Mouse (Mus musculus) olfactory bulb, adult 2 months (tissue): ENCODE results near the gene Oas2.

Experiments used
- CTCF ChIP-seq: fragments of 200-500 bp; IDR thresholded peaks from 2 replicates; pipeline ENCODE4 v1.5.1; 2012; ENCODE audit warnings: low read depth, mild to moderate bottlenecking, low read length, moderate library complexity; ENCODE audit not compliant: insufficient read depth
- POLR2A ChIP-seq: fragments of 200-500 bp; IDR thresholded peaks from 2 replicates; pipeline ENCODE4 v1.6.1; 2012; ENCODE audit warnings: mild to moderate bottlenecking, low read depth, low read length, moderate library complexity; ENCODE audit not compliant: insufficient read depth

- TF ChIP-seq POLR2A (no peak), CTCF (no peak)
These were observed 27.1 kb upstream of the Oas2 start for GRCm38 (mm10) chr5:120776801-120777200.
